Mouse (Mus musculus): ENCODE measurements at regions not wholly inside any gene's neighbourhood (a gene's known extent, or its start where the extent isn't known, plus 50 kb on each side); places are given as distances from the start of the nearest gene placed in this dataset.
A peak's percentile ranks its signal among the peaks of the same experiment; 100 is the strongest.

- H3K4me3 ChIP-seq = no peak overlapping the region
- peaks cover 16% of the 10 kb centered on the region for H3K4me1 ChIP-seq
- DNase-seq (ENCODE audit: low spot score) = no peak
- no peaks in the 10 kb centered on the region for H3K27me3 ChIP-seq (replicated peaks; ENCODE audit: low read depth, poor library complexity, severe bottlenecking)
- 63% methylated on average over 3 of the region's 3 CpGs for WGBS
- H3K36me3 ChIP-seq (replicated peaks) = no peaks in the 10 kb centered on the region
- H3K9me3 ChIP-seq = no peaks in the 10 kb centered on the region
- H3K27ac ChIP-seq (replicated peaks) = no peak overlapping the region
Observed at GRCm38 (mm10) chr10:83976548-83976947, 253.9 kb downstream of the 1500009L16Rik start.

GRCm38 (mm10) chr10:83979930-83980329 is 257.3 kb downstream of the 1500009L16Rik start:
- H3K27ac ChIP-seq (replicated peaks) = no peak overlapping the region
- no peaks in the 10 kb centered on the region for H3K9me3 ChIP-seq
- H3K36me3 ChIP-seq (replicated peaks) = no peaks in the 10 kb centered on the region
- peaks cover 10% of the 10 kb centered on the region; the same call in 1 of the 2 replicates for H3K4me1 ChIP-seq
- H3K4me3 ChIP-seq = no peak overlapping the region
- no peak for DNase-seq (ENCODE audit: low spot score)
- H3K27me3 ChIP-seq (replicated peaks; ENCODE audit: low read depth, poor library complexity, severe bottlenecking) = 0 out of 2 replicates have a peak, but pooled peaks cover 1% of the 10 kb centered on the region
- 79% methylated on average over 2 of the region's 2 CpGs for WGBS

GRCm38 (mm10) chr10:83984697-83985415 is 262.2 kb downstream of the 1500009L16Rik start:
- Histone ChIP-seq H3K27me3 (replicated peaks; ENCODE audit: low read depth, poor library complexity, severe bottlenecking) (0 out of 2 replicates have a peak, but pooled peaks cover 5% of the 10 kb centered on the region), H3K4me1 (no peaks in the 10 kb centered on the region), H3K36me3 (replicated peaks) (no peaks in the 10 kb centered on the region), H3K9me3 (no peaks in the 10 kb centered on the region), H3K4me3 (no peak overlapping the region), H3K27ac (replicated peaks) (0 out of 2 replicates have a peak overlapping the region, but pooled peaks have one; percentile 19)
- DNase-seq (ENCODE audit: low spot score) = no peak
- WGBS = 63% methylated on average over 12 of the region's 12 CpGs

GRCm38 (mm10) chr10:83992577-83993305 is 270.1 kb downstream of the 1500009L16Rik start:
- Histone ChIP-seq H3K4me1 (peaks cover 35% of the 10 kb centered on the region), H3K27ac (replicated peaks) (0 out of 2 replicates have a peak overlapping the region, but pooled peaks have one; percentile 26), H3K9me3 (no peaks in the 10 kb centered on the region), H3K4me3 (no peak overlapping the region), H3K36me3 (replicated peaks) (no peaks in the 10 kb centered on the region), H3K27me3 (replicated peaks; ENCODE audit: low read depth, poor library complexity, severe bottlenecking) (no peaks in the 10 kb centered on the region)
- no peak for DNase-seq (ENCODE audit: low spot score)
- WGBS = 77% methylated on average over 11 of the region's 11 CpGs

- H3K27me3 ChIP-seq (replicated peaks; ENCODE audit: low read depth, poor library complexity, severe bottlenecking) = no peaks in the 10 kb centered on the region
- no peaks in the 10 kb centered on the region for H3K36me3 ChIP-seq (replicated peaks)
- H3K9me3 ChIP-seq = no peaks in the 10 kb centered on the region
- H3K27ac ChIP-seq (replicated peaks) = peak overlapping the region; percentile 78
- 43% methylated on average over 6 of the region's 6 CpGs for WGBS
- H3K4me1 ChIP-seq = peaks cover 35% of the 10 kb centered on the region
- no peak for DNase-seq (ENCODE audit: low spot score)
- no peak overlapping the region for H3K4me3 ChIP-seq
Observed at GRCm38 (mm10) chr10:83995026-83995600, 272.4 kb downstream of the 1500009L16Rik start.

GRCm38 (mm10) chr10:83995913-83996312 is 273.2 kb downstream of the 1500009L16Rik start:
- Histone ChIP-seq H3K36me3 (replicated peaks) (no peaks in the 10 kb centered on the region), H3K27me3 (replicated peaks; ENCODE audit: low read depth, poor library complexity, severe bottlenecking) (no peaks in the 10 kb centered on the region), H3K4me1 (peaks cover 41% of the 10 kb centered on the region), H3K27ac (replicated peaks) (peak overlapping the region; percentile 78), H3K4me3 (no peak overlapping the region), H3K9me3 (no peaks in the 10 kb centered on the region)
- WGBS = 51% methylated on average over 4 of the region's 4 CpGs
- peak; percentile 43 for DNase-seq (ENCODE audit: low spot score)

GRCm38 (mm10) chr10:83996489-83996888 is 273.8 kb downstream of the 1500009L16Rik start:
- Histone ChIP-seq H3K36me3 (replicated peaks) (no peaks in the 10 kb centered on the region), H3K27me3 (replicated peaks; ENCODE audit: low read depth, poor library complexity, severe bottlenecking) (no peaks in the 10 kb centered on the region), H3K4me1 (peaks cover 44% of the 10 kb centered on the region), H3K9me3 (no peaks in the 10 kb centered on the region), H3K27ac (replicated peaks) (peak overlapping the region; percentile 19; the same call in 1 of the 2 replicates), H3K4me3 (no peak overlapping the region)
- no peak for DNase-seq (ENCODE audit: low spot score)
- WGBS = 96% methylated on average over 2 of the region's 2 CpGs

- 70% methylated on average over 7 of the region's 7 CpGs for WGBS
- Histone ChIP-seq H3K9me3 (no peaks in the 10 kb centered on the region), H3K36me3 (replicated peaks) (no peaks in the 10 kb centered on the region), H3K4me3 (no peak overlapping the region), H3K27me3 (replicated peaks; ENCODE audit: low read depth, poor library complexity, severe bottlenecking) (no peaks in the 10 kb centered on the region), H3K27ac (replicated peaks) (no peak overlapping the region), H3K4me1 (peaks cover 36% of the 10 kb centered on the region)
- DNase-seq (ENCODE audit: low spot score) = no peak
Observed at GRCm38 (mm10) chr10:84000436-84001208, 278.0 kb downstream of the 1500009L16Rik start.

- no peaks in the 10 kb centered on the region for H3K9me3 ChIP-seq
- WGBS = 80% methylated on average over 2 of the region's 2 CpGs
- no peak for DNase-seq (ENCODE audit: low spot score)
Observed at GRCm38 (mm10) chr10:84002744-84003143, 280.1 kb downstream of the 1500009L16Rik start.

GRCm38 (mm10) chr10:84003601-84004149 is 281.0 kb downstream of the 1500009L16Rik start:
- Histone ChIP-seq H3K27ac (replicated peaks) (no peak overlapping the region), H3K4me3 (no peak overlapping the region), H3K9me3 (no peaks in the 10 kb centered on the region), H3K4me1 (peaks cover 27% of the 10 kb centered on the region), H3K27me3 (replicated peaks; ENCODE audit: low read depth, poor library complexity, severe bottlenecking) (no peaks in the 10 kb centered on the region), H3K36me3 (replicated peaks) (no peaks in the 10 kb centered on the region)
- 78% methylated on average over 8 of the region's 8 CpGs for WGBS
- DNase-seq (ENCODE audit: low spot score) = no peak

More at GRCm38 (mm10) chr10:84002744-84003143, 280.1 kb downstream of the 1500009L16Rik start:
- no peak overlapping the region for H3K27ac ChIP-seq (replicated peaks)
- no peaks in the 10 kb centered on the region for H3K27me3 ChIP-seq (replicated peaks; ENCODE audit: low read depth, poor library complexity, severe bottlenecking)
- no peaks in the 10 kb centered on the region for H3K36me3 ChIP-seq (replicated peaks)
- peaks cover 27% of the 10 kb centered on the region for H3K4me1 ChIP-seq
- H3K4me3 ChIP-seq = no peak overlapping the region

GRCm38 (mm10) chr10:84008923-84009322 is 286.3 kb downstream of the 1500009L16Rik start:
- H3K9me3 ChIP-seq = no peaks in the 10 kb centered on the region
- no peak overlapping the region for H3K4me3 ChIP-seq
- no peak overlapping the region for H3K27ac ChIP-seq (replicated peaks)
- peaks cover under 1% of the 10 kb centered on the region; the same call in 1 of the 2 replicates for H3K4me1 ChIP-seq
- 85% methylated on average over 4 of the region's 4 CpGs for WGBS
- H3K27me3 ChIP-seq (replicated peaks; ENCODE audit: low read depth, poor library complexity, severe bottlenecking) = no peaks in the 10 kb centered on the region
- no peak for DNase-seq (ENCODE audit: low spot score)
- no peaks in the 10 kb centered on the region for H3K36me3 ChIP-seq (replicated peaks)

- DNase-seq (ENCODE audit: low spot score) = peak; percentile 69
- H3K9me3 ChIP-seq = no peaks in the 10 kb centered on the region
- peak overlapping the region; percentile 57; the same call in 1 of the 2 replicates for H3K27ac ChIP-seq (replicated peaks)
- 8% methylated on average over 9 of the region's 9 CpGs for WGBS
- no peaks in the 10 kb centered on the region for H3K36me3 ChIP-seq (replicated peaks)
- H3K4me3 ChIP-seq = no peak overlapping the region
- peaks cover 31% of the 10 kb centered on the region for H3K4me1 ChIP-seq
- H3K27me3 ChIP-seq (replicated peaks; ENCODE audit: low read depth, poor library complexity, severe bottlenecking) = no peaks in the 10 kb centered on the region
Observed at GRCm38 (mm10) chr10:84019381-84019780, 296.7 kb downstream of the 1500009L16Rik start.
